Mouse (Mus musculus) embryo, embryonic 11 days (tissue): ENCODE results near the gene Ccdc32.

Source experiments
- DNase-seq: peaks from one replicate; pipeline ENCODE4 v3.0.0-alpha.2; 2015

Ccdc32 gene

DNA sequence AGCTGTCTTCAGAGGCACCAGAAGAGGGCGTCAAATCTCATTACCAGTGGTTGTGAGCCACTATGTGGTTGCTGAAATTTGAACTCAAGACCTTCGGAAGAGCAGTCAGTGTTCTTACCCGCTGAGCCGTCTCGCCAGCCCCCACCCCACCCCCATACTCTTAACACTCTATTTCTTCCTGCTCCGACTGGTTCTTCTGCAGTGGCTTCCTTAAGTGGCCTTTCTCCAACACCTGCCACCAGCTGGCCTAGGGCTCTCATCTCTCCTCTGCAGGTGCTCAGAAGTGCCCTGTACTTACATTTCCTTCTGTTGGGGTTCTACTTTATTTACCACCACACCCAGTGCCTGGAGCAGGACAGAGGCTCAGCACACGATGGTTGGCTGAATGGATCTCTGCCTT is 14.2 kb downstream of the Ccdc32 start:
- DNase-seq: no peak

DNA sequence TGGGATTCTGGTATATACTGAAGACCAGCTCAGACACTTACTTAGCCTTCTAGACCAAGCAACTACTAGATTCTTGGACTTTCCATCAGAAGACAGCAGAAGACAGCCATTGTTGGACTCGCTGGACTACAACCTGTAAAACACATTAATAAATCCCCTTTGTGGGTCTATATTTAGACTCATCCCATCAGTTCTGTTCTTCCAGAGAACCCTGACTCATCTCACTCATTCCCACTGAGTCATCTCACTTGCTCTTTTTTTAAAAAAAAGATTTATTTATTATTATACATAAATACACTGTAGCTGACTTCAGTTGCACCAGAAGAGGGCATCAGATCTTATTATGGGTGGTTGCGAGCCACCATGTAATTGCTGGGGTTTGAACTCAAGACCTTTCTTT is 19.8 kb downstream of the Ccdc32 start:
- no peak for DNase-seq

DNA sequence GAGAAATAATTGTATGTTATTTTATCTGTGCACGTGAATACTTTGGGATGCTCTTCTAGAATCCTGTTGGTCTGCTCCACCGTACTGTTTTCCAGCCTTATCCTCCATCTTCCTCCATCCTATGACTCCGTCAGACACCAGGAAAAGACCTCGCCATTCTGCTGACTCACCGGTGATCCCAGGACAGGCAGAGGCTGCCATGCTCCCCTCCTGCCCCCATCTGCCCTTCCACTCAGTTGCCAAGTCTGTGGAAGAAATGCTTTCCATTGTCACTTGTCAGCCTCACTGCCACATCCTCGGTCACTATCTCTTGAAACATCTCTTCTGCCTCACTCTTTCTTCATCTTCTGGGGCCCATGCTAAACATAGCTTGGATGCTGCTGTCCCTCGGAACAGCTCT is 22.3 kb downstream of the Ccdc32 start:
- no peak for DNase-seq

DNA sequence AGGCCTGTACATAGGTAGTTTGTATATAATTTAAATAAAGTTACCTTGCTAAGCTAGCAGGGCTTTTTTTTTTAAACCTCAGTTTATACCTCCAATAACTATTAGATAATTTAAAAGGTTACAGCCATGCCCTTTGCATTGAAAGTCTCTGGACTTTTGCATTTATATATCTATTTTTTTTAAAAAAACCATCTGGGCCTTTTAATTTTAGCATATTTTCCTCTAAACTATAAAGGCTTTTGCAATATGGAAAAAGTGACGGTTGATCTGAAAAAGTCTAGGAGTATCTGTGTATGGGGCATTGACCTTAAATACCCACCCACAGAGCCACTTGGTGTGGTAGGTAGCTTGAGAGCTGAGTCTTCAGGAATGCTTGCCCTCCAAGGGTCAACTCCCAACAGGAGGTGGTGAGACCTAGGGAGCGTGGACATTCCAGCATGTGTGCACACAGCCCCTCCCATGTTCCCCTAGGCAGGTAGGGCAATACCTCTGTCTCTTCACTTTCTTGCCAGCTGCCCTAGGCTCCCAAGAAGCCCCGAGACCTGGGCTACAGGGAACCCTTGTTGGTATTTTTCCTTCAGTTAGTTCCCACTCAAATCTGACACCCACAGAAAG is 30.1 kb downstream of the Ccdc32 start:
- DNase-seq: no peak

DNA sequence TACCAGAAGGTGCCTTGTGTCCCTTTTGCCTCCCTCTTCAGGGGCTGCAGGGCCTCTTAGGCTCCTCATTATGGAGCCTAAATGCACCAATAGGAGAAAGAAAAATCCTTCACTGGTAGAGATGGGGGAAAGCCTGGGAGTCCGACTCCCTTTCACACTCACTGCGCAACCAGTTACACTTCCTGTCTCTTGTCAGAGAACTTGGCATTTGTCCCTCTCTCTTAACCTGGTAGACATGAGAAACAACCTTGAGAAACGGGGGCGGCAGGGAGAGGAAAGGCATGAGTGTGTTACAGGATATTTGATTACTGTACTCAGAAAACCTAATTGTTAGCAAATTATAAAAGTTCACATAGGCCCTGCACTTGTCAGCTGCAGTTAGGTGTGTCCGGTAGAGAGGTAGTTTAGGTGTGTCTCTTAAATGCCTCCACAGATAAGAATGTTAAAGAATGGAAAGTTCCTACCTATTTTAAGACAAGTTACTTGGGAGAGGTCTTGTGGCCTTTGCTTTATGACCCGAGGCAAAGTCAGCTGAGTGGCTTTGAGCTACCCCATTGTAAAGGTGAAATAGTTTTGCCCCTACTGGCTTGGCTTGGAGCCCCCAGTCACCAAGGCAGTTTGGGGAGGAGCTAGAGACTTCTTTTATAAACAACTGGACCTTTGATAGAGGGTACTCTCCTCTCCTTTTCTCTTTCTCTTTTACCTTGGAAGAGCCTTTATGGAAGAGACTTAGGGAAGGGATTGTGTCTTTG is 30.9 kb downstream of the Ccdc32 start:
- no peak for DNase-seq

DNA sequence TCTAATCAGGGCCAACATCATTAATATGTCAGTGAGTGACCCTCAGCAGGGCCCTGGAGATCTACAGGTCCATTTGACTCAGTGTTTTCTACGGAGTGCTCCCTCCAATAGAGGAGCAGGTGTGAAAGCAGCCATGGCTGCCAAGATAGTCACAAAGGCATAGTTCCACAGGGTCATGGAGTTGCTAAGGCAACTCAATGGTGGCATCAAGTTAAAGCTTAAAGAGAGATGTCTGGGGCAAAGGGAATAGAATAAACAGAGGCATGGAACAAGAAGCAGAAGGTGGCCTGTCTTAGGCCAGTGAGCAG is 32.4 kb downstream of the Ccdc32 start:
- no peak for DNase-seq

DNA sequence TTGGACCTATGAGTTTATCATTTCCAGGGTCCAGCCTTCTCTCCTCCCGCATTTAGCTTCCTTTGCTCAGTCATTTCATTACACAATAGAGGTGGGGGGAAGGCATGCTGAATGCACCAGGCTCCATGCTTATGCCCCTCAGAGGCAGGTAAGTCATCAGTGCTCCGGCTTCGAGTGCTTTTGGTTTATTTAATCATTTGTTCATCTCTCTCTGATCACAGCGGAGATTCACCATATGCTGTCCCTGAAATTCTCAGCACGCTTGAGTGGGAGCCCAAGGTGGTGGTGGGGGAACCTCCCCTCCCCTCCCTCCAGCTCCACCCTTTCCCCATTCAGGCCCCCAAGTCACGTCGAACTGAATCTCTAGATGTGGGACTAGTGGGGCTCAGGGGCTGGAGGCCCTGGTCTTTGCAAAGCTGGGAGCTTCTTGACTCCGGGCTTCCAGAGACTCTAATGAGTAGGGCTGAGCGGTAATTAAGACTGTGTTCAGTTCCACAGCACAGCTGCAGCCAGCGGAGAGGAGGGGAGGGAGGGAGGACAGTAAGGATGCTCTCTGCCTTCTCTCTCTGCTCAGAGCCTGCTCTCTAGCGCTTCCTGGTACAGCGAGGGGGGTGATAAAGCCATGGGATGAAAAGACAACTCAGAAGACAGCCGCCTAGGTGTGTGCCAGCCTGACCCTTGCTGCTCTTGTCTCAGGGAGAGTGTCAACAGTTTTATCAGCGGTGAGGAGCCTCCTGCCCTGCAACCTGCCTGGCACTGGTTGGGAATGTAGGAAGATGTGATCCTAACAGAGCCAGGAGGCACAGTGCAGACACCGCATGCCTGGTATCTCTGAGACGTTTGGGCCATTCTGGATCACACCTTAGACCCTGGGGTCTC is 33.0 kb downstream of the Ccdc32 start:
- DNase-seq: no peak

DNA sequence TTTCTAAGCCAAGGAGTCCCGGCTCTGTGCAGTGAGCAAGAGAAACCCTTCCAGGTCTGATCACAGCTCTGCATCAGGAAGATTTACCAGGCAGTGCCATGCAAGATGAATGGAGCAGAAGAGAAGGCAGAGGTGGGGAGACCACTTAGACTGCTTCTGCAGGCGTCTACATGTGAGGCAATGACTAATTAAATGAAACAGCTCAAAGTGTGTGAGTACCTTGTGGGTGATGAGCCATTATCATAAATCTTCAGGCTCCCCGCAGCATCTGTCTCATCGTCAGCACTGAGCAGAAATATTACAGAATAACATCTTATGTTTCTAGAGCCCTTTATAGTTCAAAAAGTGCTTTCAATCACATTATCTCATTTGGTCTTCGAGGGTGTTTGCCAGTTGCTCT is 33.7 kb downstream of the Ccdc32 start:
- DNase-seq: no peak

DNA sequence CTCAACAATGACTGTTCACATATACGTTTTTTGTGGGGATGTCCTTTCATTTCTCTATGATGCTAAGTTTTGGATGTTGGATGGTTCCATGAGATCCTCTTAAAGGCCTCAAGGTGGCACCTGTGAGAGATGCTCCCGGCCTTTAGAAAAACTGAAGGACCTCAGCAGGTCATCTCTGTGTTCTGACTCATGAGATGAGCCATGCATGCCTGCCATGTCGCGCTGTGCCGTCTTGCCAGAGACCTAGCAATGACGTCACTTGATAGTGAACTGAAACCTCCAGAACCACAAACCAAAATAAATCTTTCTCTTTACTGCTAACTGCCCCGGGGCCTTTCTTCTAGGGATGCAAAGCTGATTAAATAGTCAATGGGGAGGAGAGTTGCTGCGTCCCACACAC is 45.4 kb downstream of the Ccdc32 start:
- DNase-seq: no peak

DNA sequence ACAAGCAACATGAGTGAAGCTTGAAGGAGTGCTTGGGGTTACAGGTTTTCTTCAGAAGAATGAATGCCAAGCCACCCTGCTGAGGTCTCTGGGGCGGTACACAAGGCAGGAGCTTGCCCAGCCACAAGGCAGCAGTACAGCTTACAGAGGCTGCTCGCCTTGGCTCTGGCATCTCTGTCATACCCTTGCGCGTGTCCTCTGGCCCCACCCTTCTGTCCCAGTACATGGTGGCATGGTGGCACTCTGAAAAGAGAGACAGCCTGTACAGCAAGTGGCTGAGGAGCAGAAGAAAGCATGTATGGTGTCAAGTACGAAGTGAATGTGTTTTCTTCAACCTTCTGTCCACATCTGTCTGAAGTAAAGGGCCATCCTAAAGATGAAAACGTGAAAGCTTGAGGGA is 48.4 kb downstream of the Ccdc32 start:
- no peak for DNase-seq

DNA sequence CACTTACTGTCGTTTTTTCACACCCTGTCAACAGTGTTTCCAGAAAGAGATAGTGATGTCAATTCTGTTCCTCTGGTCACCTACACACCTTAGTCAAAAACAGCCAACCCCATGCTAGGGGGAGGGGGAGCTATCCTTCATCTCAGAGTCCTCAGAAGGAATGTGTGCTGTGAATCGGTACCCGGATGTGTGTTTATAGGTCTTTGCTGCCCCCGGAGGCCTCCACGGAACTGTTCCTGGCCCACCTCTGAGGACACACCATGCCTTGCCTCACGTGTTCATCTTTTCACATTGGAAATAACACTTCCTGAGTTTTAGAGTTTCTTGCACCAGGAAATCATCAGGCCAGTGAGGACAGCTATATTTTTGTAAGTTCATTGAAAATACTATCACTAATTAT is 51.1 kb downstream of the Ccdc32 start:
- DNase-seq: peak; percentile 61

DNA sequence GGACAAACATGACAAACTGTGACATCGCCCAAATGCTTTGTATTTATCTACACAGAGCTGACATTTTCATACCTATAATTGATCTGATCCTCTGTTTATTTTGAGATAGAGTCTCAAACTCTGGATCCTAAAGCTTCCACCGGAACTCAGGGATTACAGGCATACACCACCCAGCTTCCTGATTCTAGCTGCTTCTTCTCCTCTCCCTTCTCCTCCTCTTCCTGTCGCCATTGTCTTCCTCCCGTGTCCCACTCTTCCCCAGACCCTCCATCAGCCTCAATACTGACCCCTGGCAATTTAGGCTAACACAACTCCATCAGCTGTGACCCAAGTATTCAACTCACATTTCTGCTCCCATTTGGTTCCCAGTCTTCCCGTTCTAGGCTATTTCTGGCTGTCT is 52.3 kb downstream of the Ccdc32 start:
- no peak for DNase-seq

DNA sequence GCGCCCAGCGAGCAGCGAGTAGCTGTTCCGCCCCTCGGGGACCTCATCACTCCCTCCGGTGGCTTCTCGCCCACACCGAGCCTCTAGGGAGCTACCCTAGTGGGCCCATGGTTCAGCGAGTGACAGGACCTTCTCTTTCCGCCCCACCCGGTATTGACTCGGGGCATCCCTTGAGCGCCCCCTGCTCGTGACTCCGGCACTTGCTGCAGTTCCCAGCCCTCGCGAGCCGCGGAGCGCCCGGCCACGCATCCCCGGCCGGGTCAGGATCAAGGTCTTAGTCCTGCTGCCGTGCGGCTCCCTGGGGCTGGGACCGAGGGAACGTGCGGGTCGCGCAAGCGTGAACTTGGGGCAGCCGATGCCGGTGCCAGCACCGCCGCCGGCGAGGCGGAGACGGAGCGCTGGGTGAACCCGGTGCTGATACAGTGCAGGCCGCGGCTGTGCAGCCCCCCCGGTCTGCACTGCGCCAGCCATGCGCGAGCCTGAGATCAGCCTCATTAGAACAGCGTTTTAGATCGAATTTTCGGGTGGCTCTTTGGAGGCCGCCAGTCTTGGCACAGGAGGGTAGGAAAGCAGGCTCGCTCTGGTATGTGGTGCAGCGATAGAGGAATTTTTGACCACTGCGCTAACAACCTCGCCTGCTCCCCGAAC is 52.8 kb downstream of the Ccdc32 start:
- peak; percentile 90 for DNase-seq

DNA sequence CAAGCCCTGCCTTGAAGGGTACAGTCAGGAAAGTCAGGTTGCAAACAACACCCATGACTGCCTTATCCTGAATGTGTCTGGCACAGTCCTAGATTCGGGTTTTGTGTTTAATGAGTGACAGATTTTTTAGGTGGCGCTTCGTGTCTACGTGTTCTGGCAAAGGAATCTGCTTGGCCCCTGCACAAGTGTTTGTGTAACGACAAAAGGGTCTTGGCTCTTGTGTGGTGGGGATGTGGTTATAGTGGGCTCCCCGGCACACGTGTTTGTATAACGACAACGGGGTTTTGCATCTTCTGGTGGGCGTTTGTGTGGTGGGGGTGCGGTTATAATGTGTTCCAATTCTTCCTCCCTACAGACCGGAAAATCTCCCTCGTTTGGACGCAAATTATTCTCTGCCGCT is 53.3 kb downstream of the Ccdc32 start:
- DNase-seq: peak; percentile 17

DNA sequence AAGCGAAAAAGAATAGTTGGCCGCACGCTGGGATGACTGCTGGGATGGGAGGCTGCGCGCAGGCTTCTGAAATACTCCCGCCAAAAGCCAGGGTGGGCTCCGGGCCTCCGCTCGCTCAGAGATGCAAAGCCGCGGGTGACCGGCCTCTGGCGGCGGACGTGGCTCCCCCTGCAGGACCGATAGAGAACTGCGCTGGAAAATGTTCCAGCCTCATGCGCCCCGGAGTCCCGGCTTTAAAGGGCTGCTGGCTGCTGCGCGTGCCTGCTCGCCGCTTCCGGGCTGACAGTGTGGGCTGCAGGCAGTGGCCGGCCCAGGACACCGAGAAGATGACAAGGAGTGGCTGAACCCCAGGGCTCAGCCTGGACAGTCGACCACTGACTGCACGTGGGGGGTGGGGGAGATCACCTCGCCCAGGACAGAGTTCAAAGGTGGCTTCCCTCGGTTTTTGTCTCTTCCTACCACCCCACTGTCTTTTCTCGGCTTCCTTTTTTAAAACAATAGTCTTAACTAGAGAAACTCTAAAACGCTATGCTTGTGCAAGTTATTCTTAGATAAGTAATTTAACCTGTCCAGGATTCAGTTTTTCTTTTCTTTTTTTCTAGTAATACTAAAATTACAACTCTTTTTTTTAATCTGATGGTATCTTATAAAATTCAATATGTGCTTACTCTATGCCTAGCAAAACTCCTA is 56.4 kb downstream of the Ccdc32 start:
- DNase-seq: peak; percentile 92

DNA sequence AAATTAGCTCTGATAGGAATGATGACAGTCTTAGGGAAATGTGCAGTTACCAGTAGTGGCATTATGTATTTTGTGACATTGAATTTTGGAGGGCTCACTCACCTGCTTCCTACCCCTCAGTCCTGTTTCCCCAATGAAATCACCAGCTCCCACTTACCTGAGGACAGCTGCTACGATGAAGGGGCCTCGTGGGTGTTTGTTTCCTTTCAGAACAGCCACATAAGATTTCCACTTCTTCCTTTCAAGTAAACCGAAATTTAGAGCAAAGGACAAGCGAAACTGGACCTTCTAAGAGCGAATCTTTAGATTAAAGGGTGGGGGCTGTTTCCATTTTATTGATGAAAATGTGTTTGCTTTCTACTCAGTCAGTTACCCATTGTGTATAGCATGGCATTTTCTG is 57.1 kb downstream of the Ccdc32 start:
- DNase-seq: no peak

DNA sequence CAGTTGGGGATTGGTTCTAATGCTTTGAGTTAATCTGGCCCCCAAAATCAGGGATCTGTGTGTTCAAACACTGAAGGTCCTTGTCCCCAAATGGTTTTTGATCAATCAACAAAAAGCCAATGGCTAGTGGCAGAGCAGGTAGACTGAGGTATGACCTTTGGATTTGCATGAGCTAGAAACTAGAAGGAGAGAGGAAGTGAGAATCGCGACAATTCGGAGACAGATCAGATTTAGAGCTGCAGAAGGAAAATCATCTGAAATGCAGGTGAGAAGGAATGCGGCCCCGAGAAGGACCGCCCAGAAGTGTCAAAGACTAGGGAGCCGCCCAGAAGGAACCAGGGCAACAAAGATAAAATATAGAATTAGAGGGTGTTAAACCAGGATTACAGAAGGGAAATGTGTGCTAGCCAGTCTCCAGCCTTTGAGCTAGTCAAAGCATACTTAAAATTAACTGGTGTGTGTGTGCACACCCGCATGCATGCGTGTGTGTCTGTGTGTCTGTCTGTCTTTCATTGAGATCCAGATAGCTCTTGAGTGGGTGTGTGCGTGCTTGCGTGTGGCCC is 59.5 kb downstream of the Ccdc32 start:
- no peak for DNase-seq
